Mouse (Mus musculus) lung, adult 18-20 months (tissue): ENCODE results near the gene Arhgap6.
"Not testable (repeated sequence)": the region's sequence is repeated elsewhere in the genome, so short reads cannot be mapped to it uniquely, and the experiment has no call there.

Experiments used
- DNase-seq, 2 experiments: peaks; one replicate each; pipeline ENCODE4 v3.0.0; 2022; ENCODE audit warnings: mixed read lengths in 2 of 2

The Arhgap6 gene

DNA sequence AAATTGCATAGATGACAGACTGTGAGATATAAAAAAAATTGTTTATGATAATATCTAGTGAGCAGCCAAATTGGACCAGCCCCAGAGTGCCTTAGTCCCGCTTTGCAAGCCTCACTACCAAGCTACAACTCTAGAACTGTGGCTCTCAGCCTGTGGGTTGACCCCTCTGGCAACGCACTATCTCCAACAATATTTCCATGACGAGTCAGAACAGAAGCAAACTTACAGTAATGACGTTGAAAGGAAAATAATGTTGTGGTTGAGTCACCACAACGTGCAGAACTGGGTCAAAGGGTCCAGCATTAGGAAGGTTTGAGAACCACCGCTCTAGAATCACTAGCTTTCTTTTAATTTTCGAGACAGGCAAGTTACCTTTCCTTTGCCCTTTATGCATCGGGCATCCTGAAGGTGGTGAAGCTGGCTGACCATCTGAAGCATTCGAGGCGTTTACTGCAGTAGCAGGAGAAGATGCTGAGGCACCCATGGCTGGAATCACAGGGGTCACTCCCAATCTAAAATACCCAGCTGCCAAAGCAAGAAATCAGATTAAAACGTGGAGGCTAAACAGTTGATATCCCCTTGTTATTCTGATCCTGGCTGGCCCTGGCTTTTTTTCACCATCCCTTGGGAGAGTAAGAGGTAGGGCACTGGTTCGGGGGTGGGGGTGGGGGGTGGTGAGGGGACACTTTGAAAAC is 524.3 kb downstream of the Arhgap6 start:
- DNase-seq: no peak

DNA sequence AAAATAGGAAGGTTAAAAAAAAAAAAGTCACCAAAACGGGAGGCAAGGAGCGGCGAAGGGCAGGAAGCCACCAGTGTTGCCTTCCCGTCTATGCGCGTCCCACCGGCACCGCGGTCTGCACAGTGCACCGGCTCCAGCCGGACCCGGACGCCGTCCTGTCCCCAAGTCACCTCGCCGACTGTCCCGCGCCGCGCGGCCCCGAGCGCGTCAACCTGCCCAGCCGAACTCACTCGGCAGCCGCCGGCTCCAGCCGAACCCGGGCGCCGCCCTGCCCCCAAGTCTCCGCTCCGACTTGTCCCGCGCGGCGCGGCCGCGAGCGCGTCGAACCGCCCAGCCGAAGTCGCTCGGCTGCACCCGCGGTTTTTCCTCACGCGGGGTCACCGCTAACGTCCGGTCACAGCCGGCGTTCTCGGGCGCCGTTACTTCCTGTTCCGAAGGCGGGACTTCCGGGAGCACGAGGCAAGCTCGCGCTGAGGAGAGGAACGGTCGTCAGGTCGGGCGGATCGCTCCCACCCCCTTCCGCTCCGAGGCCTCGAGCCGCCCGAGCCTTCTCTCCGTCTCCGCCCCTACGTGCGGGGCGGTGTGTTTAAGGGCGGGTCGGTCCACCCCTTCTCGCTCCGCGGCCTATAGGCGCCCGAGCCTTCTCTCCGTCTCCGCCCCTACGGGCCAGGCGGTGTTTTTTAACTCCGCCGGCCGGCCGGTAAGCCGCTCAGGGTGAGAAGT is 525.2 kb downstream of the Arhgap6 start, which contains the start of gene Hccs:
TSS of gene Hccs (minus strand) at position 428 of the 723 bp plus-strand sequence.
- peak; percentile 93 to 94 for DNase-seq

DNA sequence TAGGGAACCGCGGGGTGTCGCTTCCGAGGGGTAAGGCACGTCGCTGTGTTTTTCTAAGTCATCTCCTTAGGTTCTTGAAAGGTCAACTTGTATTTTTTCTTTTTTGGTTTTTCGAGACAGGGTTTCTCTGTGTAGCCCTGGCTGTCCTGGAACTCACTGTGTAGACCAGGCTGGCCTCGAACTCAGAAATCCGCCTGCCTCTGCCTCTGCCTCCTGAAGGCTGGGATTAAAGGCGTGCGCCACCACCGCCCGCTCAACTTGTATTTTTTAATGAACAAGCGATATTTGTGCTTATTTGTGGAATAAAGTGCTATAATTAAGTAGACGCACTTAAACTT is 525.7 kb downstream of the Arhgap6 start:
- DNase-seq: not testable (repeated sequence)

DNA sequence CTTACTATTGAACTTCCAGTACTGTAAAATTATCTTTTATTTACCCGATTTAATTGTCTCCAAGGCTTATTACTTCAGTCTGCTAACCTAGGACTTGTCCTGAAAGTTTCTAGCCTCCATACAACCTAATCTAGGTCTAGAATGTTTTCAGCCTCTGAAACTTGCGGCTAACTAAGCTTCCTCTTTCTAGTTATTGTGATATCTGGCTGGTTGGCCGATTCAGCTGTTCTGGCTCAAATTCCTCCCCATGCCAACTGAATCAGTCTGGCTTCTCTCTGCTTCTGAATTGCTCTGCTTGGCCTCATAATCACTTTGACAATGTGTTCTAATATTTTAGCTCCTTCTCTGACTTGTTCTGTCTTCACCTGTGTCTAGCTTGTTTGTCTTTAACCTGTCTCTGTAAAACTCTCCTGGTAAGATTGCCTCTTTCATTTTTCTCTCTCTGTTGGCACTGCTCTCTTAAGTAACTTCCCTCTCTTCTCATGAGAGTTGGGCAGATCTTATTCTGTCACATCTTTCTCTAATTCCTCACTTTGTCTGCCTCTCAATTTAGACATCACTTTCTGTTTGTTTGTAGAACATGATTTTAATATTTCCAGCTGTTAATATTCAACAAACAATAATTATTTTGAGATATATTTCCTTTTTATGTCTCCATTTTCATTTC is 531.2 kb downstream of the Arhgap6 start:
- no peak for DNase-seq

DNA sequence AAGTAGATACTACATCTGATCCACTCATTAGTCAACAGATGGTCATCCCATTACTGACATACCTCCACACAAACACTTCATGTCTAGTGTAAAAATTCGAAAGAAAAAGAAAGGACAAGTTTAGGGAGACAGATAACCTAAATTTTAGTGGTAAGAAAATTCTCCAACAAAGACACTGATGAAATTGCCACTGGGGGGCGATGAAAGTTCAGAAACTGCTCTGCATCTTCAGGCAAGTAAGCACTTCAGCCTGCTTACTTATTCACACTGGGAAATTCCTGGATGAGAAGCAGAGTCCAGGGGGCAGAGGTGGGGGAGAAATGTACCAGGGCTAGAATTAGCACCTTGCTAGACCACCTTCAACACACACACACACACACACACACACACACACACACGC is 537.4 kb downstream of the Arhgap6 start:
- peak; percentile 6 to 17 for DNase-seq

DNA sequence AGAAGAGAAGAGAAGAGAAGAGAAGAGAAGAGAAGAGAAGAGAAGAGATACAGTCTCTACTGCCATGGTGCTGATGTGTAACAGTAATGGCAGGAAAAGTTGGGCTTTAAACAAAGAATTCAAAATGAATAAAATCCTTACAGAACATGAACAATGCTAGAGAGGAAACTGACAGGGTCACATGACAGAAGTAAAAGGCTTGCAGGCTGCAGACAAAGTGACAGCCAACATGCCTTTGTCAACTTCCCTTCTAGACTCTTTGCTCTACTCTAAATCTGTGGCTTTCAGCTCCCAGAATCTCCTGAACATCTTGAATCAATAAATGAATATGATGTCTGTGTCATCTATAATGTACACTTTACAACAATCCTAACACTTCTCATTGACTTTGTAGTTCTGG is 542.7 kb downstream of the Arhgap6 start:
- no peak for DNase-seq

DNA sequence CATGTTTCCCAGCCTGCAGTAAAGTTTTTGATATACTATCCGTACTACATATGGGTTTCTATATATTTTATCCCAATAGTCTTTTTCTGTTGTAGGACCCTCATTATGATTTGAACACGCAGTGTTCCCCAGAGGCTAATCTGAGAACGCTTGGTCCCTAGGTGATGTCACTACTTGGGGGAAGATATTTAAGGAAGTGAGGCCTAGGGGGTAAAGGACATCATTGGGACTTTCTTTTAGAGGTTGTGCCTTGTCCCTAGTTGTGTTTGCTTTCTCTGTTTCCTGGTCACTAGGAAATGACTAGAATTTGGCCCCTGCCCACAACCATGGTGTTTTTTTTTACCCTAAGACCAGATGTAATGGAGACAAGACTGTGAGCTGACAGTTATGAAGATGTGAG is 543.3 kb downstream of the Arhgap6 start:
- no peak for DNase-seq
